Comparison of ENCODE assay signal across 23 mouse cellular contexts in genomic region chr7:45088597-45088996, GRCm38 (mm10).
"Had no signal": no experiment of that assay in that cellular context is flagged by ENCODE, and none has a peak within 500 bp of the region (broad histone marks: within the 10 kb centered on the region; RNA-seq: fewer than 3 reads in every experiment).

No protein-coding gene starts in this region.

- H3K9ac ChIP-seq: liver, postnatal 0 days; lung, embryonic 15.5 days; midbrain, embryonic 12.5 days; neural tube, embryonic 13.5 days; neural tube, embryonic 15.5 days; stomach, embryonic 15.5 days had no signal

- H3K36me3 ChIP-seq: neural tube, embryonic 15.5 days had no signal

- H3K9me3 ChIP-seq: lung, embryonic 15.5 days; midbrain, embryonic 10.5 days; midbrain, embryonic 12.5 days; neural tube, embryonic 13.5 days; neural tube, embryonic 15.5 days; stomach, embryonic 15.5 days had no signal

- ATAC-seq: liver, postnatal 0 days; lung, postnatal 0 days; midbrain, embryonic 16.5 days had no signal

- DNase-seq: liver, postnatal 0 days; lung, adult 2 months; lung, postnatal 14 days; lung, postnatal 36 days; midbrain, embryonic 14.5 days; retina, postnatal 1 day; right cerebral cortex, adult 18-20 months; right cerebral cortex, postnatal 25 days; right cerebral cortex, postnatal 4 days; spleen, adult 18-20 months; thymus, adult 2 months; thymus, postnatal 25 days; thymus, postnatal 4 days had no signal

- H3K27ac ChIP-seq: lung, embryonic 15.5 days; midbrain, embryonic 10.5 days; midbrain, embryonic 12.5 days; neural tube, embryonic 13.5 days; neural tube, embryonic 15.5 days; stomach, embryonic 15.5 days; stomach, postnatal 0 days had no signal

- H3K27me3 ChIP-seq: lung, embryonic 15.5 days; neural tube, embryonic 13.5 days; neural tube, embryonic 15.5 days; stomach, embryonic 15.5 days had no signal

- H3K4me2 ChIP-seq: lung, embryonic 15.5 days; midbrain, embryonic 12.5 days; neural tube, embryonic 13.5 days; neural tube, embryonic 15.5 days; stomach, embryonic 15.5 days had no signal

- H3K4me3 ChIP-seq: lung, embryonic 15.5 days; midbrain, embryonic 10.5 days; midbrain, embryonic 12.5 days; myocyte; neural tube, embryonic 13.5 days; neural tube, embryonic 15.5 days; stomach, embryonic 15.5 days had no signal
